Mouse (Mus musculus) myocyte (in vitro differentiated cells): Measurements from ENCODE around the gene Ccl7.

Experiments
- CEBPB ChIP-seq: IDR thresholded peaks from 2 replicates; pipeline ENCODE4 v1.6.1; 2011; ENCODE audit warnings: mild to moderate bottlenecking, moderate library complexity; ENCODE audit not compliant: poor library complexity, insufficient read depth, severe bottlenecking
- E2F4 ChIP-seq: IDR thresholded peaks from one replicate; pipeline ENCODE4 v1.6.1; 2011; ENCODE audit warnings: mild to moderate bottlenecking, control low read depth, moderate library complexity; ENCODE audit not compliant: insufficient read depth
- MAX ChIP-seq: IDR thresholded peaks from one replicate; pipeline ENCODE4 v1.6.1; 2011; ENCODE audit warnings: low read depth, mild to moderate bottlenecking, control low read depth
- MYOD1 ChIP-seq, 3 experiments: IDR thresholded peaks; one replicate each; pipeline ENCODE4 v1.6.1; 2011; ENCODE audit warnings: control low read depth in 2 of 3, low read depth in 2 of 3, mild to moderate bottlenecking in 2 of 3, moderate library complexity in 1 of 3; ENCODE audit not compliant: insufficient read length in 2 of 3, control insufficient read depth in 1 of 3
- MYOG ChIP-seq, 3 experiments: IDR thresholded peaks; one replicate each; pipeline ENCODE4 v1.6.1; 2011; ENCODE audit warnings: control low read depth in 2 of 3, low read depth in 2 of 3, mild to moderate bottlenecking in 2 of 3; ENCODE audit not compliant: insufficient read length in 2 of 3, control insufficient read depth in 1 of 3, insufficient read depth in 1 of 3
- POLR2A ChIP-seq: IDR thresholded peaks from one replicate; pipeline ENCODE4 v1.6.1; 2011; ENCODE audit warnings: low read depth, mild to moderate bottlenecking, control low read depth, moderate library complexity; ENCODE audit not compliant: insufficient read length
- POLR2AphosphoS2 ChIP-seq: IDR thresholded peaks from one replicate; pipeline ENCODE4 v1.6.1; 2011; ENCODE audit warnings: low read depth, control low read depth; ENCODE audit not compliant: insufficient read length
- REST ChIP-seq: IDR thresholded peaks from one replicate; pipeline ENCODE4 v1.6.1; 2011; ENCODE audit warnings: mild to moderate bottlenecking, control low read depth, moderate library complexity; ENCODE audit not compliant: insufficient read depth, insufficient read length
- SRF ChIP-seq: IDR thresholded peaks from one replicate; pipeline ENCODE4 v1.6.1; 2011; ENCODE audit warnings: low read depth; ENCODE audit not compliant: control insufficient read depth, insufficient read length
- TCF12 ChIP-seq: IDR thresholded peaks from one replicate; pipeline ENCODE4 v1.6.1; 2011; ENCODE audit warnings: mild to moderate bottlenecking, control low read depth; ENCODE audit not compliant: poor library complexity, insufficient read depth, severe bottlenecking
- TCF3 ChIP-seq: IDR thresholded peaks from one replicate; pipeline ENCODE4 v1.6.1; 2011; ENCODE audit warnings: low read depth, control low read depth; ENCODE audit not compliant: insufficient read length
- USF1 ChIP-seq: IDR thresholded peaks from one replicate; pipeline ENCODE4 v1.6.1; 2011; ENCODE audit warnings: low read depth, mild to moderate bottlenecking, control low read depth, moderate library complexity

- TF ChIP-seq E2F4 = no peak
- no peak for TF ChIP-seq SRF
- no peak for TF ChIP-seq CEBPB
- no peak for TF ChIP-seq POLR2AphosphoS2
- TF ChIP-seq POLR2A = no peak
- TF ChIP-seq MAX = no peak
- no peak for TF ChIP-seq MYOG (IDR thresholded peaks at IDR 0.05; ENCODE audit: control insufficient read depth in 1 of 3, insufficient read depth in 1 of 3, insufficient read length in 2 of 3, low read depth in 2 of 3)
- TF ChIP-seq TCF3 = no peak
- TF ChIP-seq TCF12 = no peak
- no peak for TF ChIP-seq REST
- peak; percentile 85 for TF ChIP-seq USF1
- no peak for TF ChIP-seq MYOD1 (IDR thresholded peaks at IDR 0.05; ENCODE audit: control insufficient read depth in 1 of 3, insufficient read length in 2 of 3, low read depth in 2 of 3)
These were observed 2.4 kb downstream of the Ccl7 start for GRCm38 (mm10) chr11:82047746-82048415.
